Mouse (Mus musculus) left cerebral cortex, adult 8-10 months (tissue): ENCODE measurements around the gene Gm11569. TPM values are rescaled to one million over a fixed set of nuclear protein-coding genes. Genes with fewer than 3 reads are reported as not detected.
"Not testable (repeated sequence)": the region's sequence is repeated elsewhere in the genome, so short reads cannot be mapped to it uniquely, and the experiment has no call there.

ENCODE experiments used
- DNase-seq, 2 experiments: peaks; one replicate each; pipeline ENCODE4 v3.0.0; 2022; ENCODE audit warnings: low spot score in 2 of 2
- total RNA-seq, 4 experiments: library from RNA; stranded (reverse); gene quantifications; 2 replicates each; pipeline ENCODE4 v1.2.4; 2022

Gene Gm11569
- not detected for total RNA-seq

GRCm38 (mm10) chr11:99798832-99799231 is at the start of gene Gm11569:
Gene Gm11569 (minus strand): TSS chr11:99798932.
- DNase-seq, result not testable (repeated sequence)

- no peak for DNase-seq
Observed at GRCm38 (mm10) chr11:99846746-99847145, 48.0 kb upstream of the Gm11569 start.

GRCm38 (mm10) chr11:99842185-99842584 is 43.5 kb upstream of the Gm11569 start:
- DNase-seq, result no peak

- no peak for DNase-seq
Observed at GRCm38 (mm10) chr11:99837966-99838365, 39.2 kb upstream of the Gm11569 start, which contains the start of gene 2300003K06Rik. Gene 2300003K06Rik (minus strand): TSS chr11:99838066.

- DNase-seq, result not testable (repeated sequence)
Observed at GRCm38 (mm10) chr11:99815566-99815965, 16.8 kb upstream of the Gm11569 start, which contains the start of gene Gm11564. Gene Gm11564 (minus strand): TSS chr11:99815666.

GRCm38 (mm10) chr11:99809792-99810191 is 11.1 kb upstream of the Gm11569 start, which contains the start of gene Krtap4-13:
Gene Krtap4-13 (minus strand): TSS chr11:99809892.
- not testable (repeated sequence) for DNase-seq

GRCm38 (mm10) chr11:99804346-99804745 is 5.6 kb upstream of the Gm11569 start, which contains the start of gene Gm11554:
Gene Gm11554 (minus strand): TSS chr11:99804446.
- DNase-seq, result not testable (repeated sequence)

- DNase-seq, result no peak
Observed at GRCm38 (mm10) chr11:99793367-99793766, 5.4 kb downstream of the Gm11569 start, which contains the start of gene Gm11596. Gene Gm11596 (minus strand): TSS chr11:99793467.

GRCm38 (mm10) chr11:99784900-99785299 is 13.8 kb downstream of the Gm11569 start, which contains the start of gene Krtap4-9:
Gene Krtap4-9 (plus strand): TSS chr11:99785200.
- DNase-seq, result not testable (repeated sequence)

- no peak for DNase-seq
Observed at GRCm38 (mm10) chr11:99780604-99781003, 18.1 kb downstream of the Gm11569 start, which contains the start of gene Krtap4-8. Gene Krtap4-8 (minus strand): TSS chr11:99780704.

- DNase-seq, result no peak
Observed at GRCm38 (mm10) chr11:99778401-99778800, 20.3 kb downstream of the Gm11569 start.

- DNase-seq, result not testable (repeated sequence)
Observed at GRCm38 (mm10) chr11:99772813-99773212, 25.9 kb downstream of the Gm11569 start, which contains the start of gene Gm11595. Gene Gm11595 (minus strand): TSS chr11:99772913.

- DNase-seq, result no peak
Observed at GRCm38 (mm10) chr11:99768410-99768809, 30.3 kb downstream of the Gm11569 start.

GRCm38 (mm10) chr11:99758877-99759276 is 39.9 kb downstream of the Gm11569 start:
- DNase-seq, result no peak

Other genes starting within 250 kb of the Gm11569 start
- gene Krtap3-3, start 248.1 kb downstream of the Gm11569 start, total RNA-seq, result not detected
- gene Krtap3-2, start 242.1 kb downstream of the Gm11569 start, total RNA-seq, result not detected
- gene Gm11939, start 239.5 kb downstream of the Gm11569 start, total RNA-seq, result not detected
- gene Krtap3-1, start 232.3 kb downstream of the Gm11569 start, total RNA-seq, result not detected
- gene Krtap1-5, start 217.9 kb downstream of the Gm11569 start, total RNA-seq, result not detected
- not detected for gene Krtap1-4, start 215.3 kb downstream of the Gm11569 start, total RNA-seq
- gene Krtap1-3, start 207.6 kb downstream of the Gm11569 start, total RNA-seq, result not detected
- gene Krtap9-3, start 200.8 kb downstream of the Gm11569 start, total RNA-seq, result not detected
- gene Gm11938, start 195.6 kb downstream of the Gm11569 start, total RNA-seq, result not detected
- not detected for gene Gm11937, start 188.7 kb downstream of the Gm11569 start, total RNA-seq
- not detected for gene Krtap2-4, start 184.1 kb downstream of the Gm11569 start, total RNA-seq
- gene Gm11562, start 178.5 kb downstream of the Gm11569 start, total RNA-seq, result not detected
- not detected for gene Krtap4-1, start 170.7 kb downstream of the Gm11569 start, total RNA-seq
- gene Krtap4-2, start 163.8 kb downstream of the Gm11569 start, total RNA-seq, result not detected
- not detected for gene Krtap4-7, start 154.8 kb downstream of the Gm11569 start, total RNA-seq
- gene Gm11555, start 148.7 kb downstream of the Gm11569 start, total RNA-seq, result not detected
- gene Gm11563, start 140.0 kb downstream of the Gm11569 start, total RNA-seq, result not detected
- gene Krtap4-6, start 133.0 kb downstream of the Gm11569 start, total RNA-seq, result not detected
- gene Gm14190, start 108.2 kb downstream of the Gm11569 start, total RNA-seq, result not detected
- gene Gm14180, start 64.6 kb downstream of the Gm11569 start, total RNA-seq, result not detected
- gene Gm11595, start 26.0 kb downstream of the Gm11569 start, total RNA-seq, result not detected
- not detected for gene Krtap4-8, start 18.2 kb downstream of the Gm11569 start, total RNA-seq
- not detected for gene Krtap4-9, start 13.7 kb downstream of the Gm11569 start, total RNA-seq
- gene Gm11596, start 5.5 kb downstream of the Gm11569 start, total RNA-seq, result not detected
- gene Gm11554, start 5.5 kb upstream of the Gm11569 start, total RNA-seq, result not detected
- gene Krtap4-13, start 11.0 kb upstream of the Gm11569 start, total RNA-seq, result not detected
- not detected for gene Gm11564, start 16.7 kb upstream of the Gm11569 start, total RNA-seq
- gene 2300003K06Rik, start 39.1 kb upstream of the Gm11569 start, total RNA-seq, result not detected
- not detected for gene Krtap4-16, start 52.7 kb upstream of the Gm11569 start, total RNA-seq
- not detected for gene Gm11568, start 59.0 kb upstream of the Gm11569 start, total RNA-seq
- gene Gm11559, start 65.5 kb upstream of the Gm11569 start, total RNA-seq, result not detected
- not detected for gene Krtap9-1, start 74.5 kb upstream of the Gm11569 start, total RNA-seq
- gene Gm11567, start 80.3 kb upstream of the Gm11569 start, total RNA-seq, result not detected
- not detected for gene Krtap31-1, start 109.0 kb upstream of the Gm11569 start, total RNA-seq
- gene Gm11565, start 115.8 kb upstream of the Gm11569 start, total RNA-seq, result not detected
- gene Krtap31-2, start 137.4 kb upstream of the Gm11569 start, total RNA-seq, result not detected
- gene Krtap9-5, start 149.5 kb upstream of the Gm11569 start, total RNA-seq, result not detected
- gene Krtap29-1, start 180.1 kb upstream of the Gm11569 start, total RNA-seq, result not detected
- gene Krtap16-1, start 187.7 kb upstream of the Gm11569 start, total RNA-seq, result not detected
- not detected for gene Krtap17-1, start 195.1 kb upstream of the Gm11569 start, total RNA-seq
- gene Krt33a, start 217.3 kb upstream of the Gm11569 start, total RNA-seq, result not detected
- gene Krt33b, start 230.9 kb upstream of the Gm11569 start, total RNA-seq, result not detected
- not detected for gene Krt34, start 242.6 kb upstream of the Gm11569 start, total RNA-seq